In the genomic region with DNA sequence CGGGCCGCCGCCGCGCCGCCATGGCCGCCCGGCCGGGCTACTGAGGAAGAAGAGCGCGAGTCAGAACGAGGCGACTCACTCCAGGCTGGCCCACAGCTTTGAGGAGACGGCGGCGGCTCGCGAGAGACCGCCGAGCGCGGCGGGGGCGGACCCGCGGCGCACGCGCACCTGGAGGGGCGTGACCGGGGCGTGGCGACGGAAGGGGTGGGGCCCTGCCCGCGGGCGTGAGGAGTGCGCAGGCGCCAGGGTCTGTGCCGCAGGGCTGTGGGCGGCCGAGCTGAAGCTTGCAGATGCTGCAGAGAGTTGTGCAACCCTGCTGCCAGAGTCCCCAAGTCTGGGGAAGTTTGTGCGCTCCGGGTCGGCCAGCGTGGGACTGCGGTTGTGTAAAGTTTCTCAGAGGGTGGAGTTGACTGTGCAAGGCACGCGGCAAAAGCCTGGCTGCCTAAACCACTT, we compare ENCODE assay signal across 8 mouse cellular contexts. TPM values are rescaled to one million over a fixed set of nuclear protein-coding genes. Genes with fewer than 3 reads are reported as not detected.
DNase-seq lines count a peak whose midpoint lies in the region; ATAC-seq lines count a peak whose summit lies in the region.

A gene (minus strand): TSS at position 153 of the 453 bp plus-strand sequence.

- peak within 1 kb of the TSS; percentile 100 for H3K4me3 ChIP-seq in hindbrain, embryonic 15.5 days
- peak within 1 kb of the TSS; percentile 71 for H3K4me3 ChIP-seq in macrophage (ENCODE audit: inconsistent target)

- DNase-seq in T-cell, adult 2 months (ENCODE audit: low spot score) = peak; percentile 97
- DNase-seq in cerebellum, postnatal 36 days = peak; percentile 92 to 96
- DNase-seq in frontal cortex, postnatal 36 days (ENCODE audit: low spot score in 2 of 2) = peak; percentile 97 to 98
- DNase-seq in left cerebral cortex, adult 18-20 months (ENCODE audit: low spot score in 2 of 2) = peak; percentile 97
- peak; percentile 97 for DNase-seq in right cerebral cortex, adult 18-20 months
- DNase-seq in urinary bladder, postnatal 10 days (ENCODE audit: low spot score) = peak; percentile 93

- no peaks in the 10 kb centered on the region for H3K9me3 ChIP-seq in hindbrain, embryonic 15.5 days

- H3K4me1 ChIP-seq in hindbrain, embryonic 15.5 days (replicated peaks) = peaks cover 27% of the 10 kb centered on the region

- peak; percentile 97 for ATAC-seq in hindbrain, embryonic 15.5 days (ENCODE audit: low FRiP score, low read depth)

- H3K9ac ChIP-seq in hindbrain, embryonic 15.5 days = peak within 1 kb of the TSS; percentile 97

- H3K27me3 ChIP-seq in hindbrain, embryonic 15.5 days = no peaks in the 10 kb centered on the region

- peaks cover 43% of the 10 kb centered on the region for H3K79me2 ChIP-seq in macrophage (ENCODE audit: inconsistent target)

- peak within 1 kb of the TSS; percentile 99 for H3K27ac ChIP-seq in hindbrain, embryonic 15.5 days (replicated peaks)
- H3K27ac ChIP-seq in macrophage = peak within 1 kb of the TSS; percentile 92

- WGBS in hindbrain, embryonic 15.5 days = 0% methylated on average over 47 of the region's 49 CpGs
- under 1% methylated on average over 36 of the region's 49 CpGs for WGBS in macrophage (ENCODE audit: missing documents)

- peak within 1 kb of the TSS; percentile 80 for H3K4me2 ChIP-seq in hindbrain, embryonic 15.5 days

- no peaks in the 10 kb centered on the region for H3K36me3 ChIP-seq in hindbrain, embryonic 15.5 days
- H3K36me3 ChIP-seq in macrophage (ENCODE audit: inconsistent target) = no peaks in the 10 kb centered on the region

RNA-seq across cellular contexts. Expression of the gene that starts here (rescaled TPM):
- 23.4 and 23.9 TPM in 2 replicates for polyA plus RNA-seq in hindbrain, embryonic 15.5 days (2015; fragmentation: Nextera tagmentation; extraction: Ambion mirVana)
- total RNA-seq in left cerebral cortex, adult 18-20 months (2021) = 10 to 100 TPM; 31.2 to 34.2 TPM
- 1,000 to 10,000 TPM in 4 of 26 experiments, 100 to 1,000 TPM in 22; 207 to 1,734 (median 562) TPM for total RNA-seq in macrophage (2018; cell fraction: chromatin; rRNA removed)
- total RNA-seq in macrophage (2018; cell fraction: cytosol; rRNA removed) = 100 to 1,000 TPM; 103 to 307 (median 139) TPM
- total RNA-seq in macrophage (2018; cell fraction: nucleus; rRNA removed) = 100 to 1,000 TPM; 181 to 676 (median 390) TPM
- 117 to 167 TPM (median 137 TPM) in 3 replicates for polyA plus RNA-seq in macrophage (2018)

Comparison
In these comparisons a context has a peak if more than half of its experiments do, and no peak if none do; other contexts are left out.
1. Peak in every context shown above with its lines: DNase-seq, ATAC-seq, H3K4me3 ChIP-seq and H3K27ac ChIP-seq.